Mouse (Mus musculus): ENCODE results near the gene Tmigd3. TPM values are rescaled to one million over a fixed set of nuclear protein-coding genes. Genes with fewer than 3 reads are reported as not detected.

Gene Tmigd3
- total and polyA plus RNA-seq, 3 experiments: 0.27 to 0.36 TPM; not detected in 1

DNA sequence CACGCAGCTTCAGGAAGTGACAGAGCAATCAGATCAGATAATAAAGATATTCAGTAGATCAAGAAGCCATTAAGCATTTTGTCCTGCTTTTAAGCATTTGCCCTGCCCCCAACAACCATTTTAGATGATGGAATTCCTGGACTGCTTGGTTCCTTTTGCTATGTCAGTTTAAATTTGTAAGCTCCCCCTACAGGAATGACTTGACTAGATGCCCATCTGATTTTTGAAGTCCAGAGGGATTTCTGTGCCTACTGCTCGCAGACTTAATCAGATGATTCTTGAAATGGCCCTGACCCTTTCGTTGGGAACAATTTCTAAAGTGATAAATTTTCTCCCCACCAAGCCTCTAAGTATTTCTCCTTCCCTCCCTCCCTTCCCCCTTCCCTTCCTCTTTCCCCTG lies 1.9 kb downstream of the Tmigd3 start:
- H3K9me3 ChIP-seq (replicated peaks; ENCODE audit: insufficient read depth, low read length): no peaks in the 10 kb centered on the region
- H3K4me1 ChIP-seq (ENCODE audit: control insufficient read depth in 1 of 2, insufficient read depth in 2 of 2, low read length in 2 of 2): peaks cover 0 to 13% of the 10 kb centered on the region in 2 experiments; a peak in 2 of 4 replicates
- no peak overlapping the region for H3K9ac ChIP-seq (ENCODE audit: control insufficient read depth, low read depth, low read length, poor library complexity, severe bottlenecking)
- no peak overlapping the region for H3K4me3 ChIP-seq (ENCODE audit: control insufficient read depth in 1 of 2, insufficient read depth in 1 of 2, low read depth in 2 of 2, low read length in 2 of 2)
- H3K27ac ChIP-seq (ENCODE audit: control insufficient read depth, low read depth, low read length): no peak overlapping the region
- DNase-seq (ENCODE audit: low read depth, low spot score): no peak
- no peaks in the 10 kb centered on the region for H3K79me2 ChIP-seq (ENCODE audit: control insufficient read depth, insufficient read depth, low read length, poor library complexity)
- no peaks in the 10 kb centered on the region for H3K36me3 ChIP-seq (ENCODE audit: control insufficient read depth in 1 of 2, insufficient read depth in 2 of 2, low read length in 2 of 2)
- no peak for TF ChIP-seq NRF1 (IDR thresholded peaks at IDR 0.05; ENCODE audit: insufficient read depth, low read depth, low read length, poor library complexity, severe bottlenecking)
- no peak for TF ChIP-seq CHD1 (IDR thresholded peaks at IDR 0.05; ENCODE audit: low read depth, low read length)
- no peak for TF ChIP-seq E2F4 (IDR thresholded peaks at IDR 0.05; ENCODE audit: borderline replicate concordance, low read depth, low read length)
- H3K27me3 ChIP-seq (ENCODE audit: control insufficient read depth in 1 of 2, insufficient read depth in 2 of 2, low read length in 2 of 2): no peaks in the 10 kb centered on the region

- no peak for DNase-seq (ENCODE audit: low read depth, low spot score)
- H3K27ac ChIP-seq (ENCODE audit: control insufficient read depth, low read depth, low read length): no peak overlapping the region
- no peaks in the 10 kb centered on the region for H3K9me3 ChIP-seq (replicated peaks; ENCODE audit: insufficient read depth, low read length)
- no peaks in the 10 kb centered on the region for H3K36me3 ChIP-seq (ENCODE audit: control insufficient read depth in 1 of 2, insufficient read depth in 2 of 2, low read length in 2 of 2)
- H3K9ac ChIP-seq (ENCODE audit: control insufficient read depth, low read depth, low read length, poor library complexity, severe bottlenecking): no peak overlapping the region
- no peaks in the 10 kb centered on the region for H3K27me3 ChIP-seq (ENCODE audit: control insufficient read depth in 1 of 2, insufficient read depth in 2 of 2, low read length in 2 of 2)
- peaks cover 0 to 22% of the 10 kb centered on the region in 2 experiments; a peak in 3 of 4 replicates for H3K4me1 ChIP-seq (ENCODE audit: control insufficient read depth in 1 of 2, insufficient read depth in 2 of 2, low read length in 2 of 2)
- H3K79me2 ChIP-seq (ENCODE audit: control insufficient read depth, insufficient read depth, low read length, poor library complexity): no peaks in the 10 kb centered on the region
- TF ChIP-seq ETS1 (IDR thresholded peaks at IDR 0.05; ENCODE audit: low read depth, low read length): no peak
- no peak for TF ChIP-seq RCOR1 (IDR thresholded peaks at IDR 0.05; ENCODE audit: low read depth, low read length)
- TF ChIP-seq MAZ (IDR thresholded peaks at IDR 0.05; ENCODE audit: low read depth, low read length): no peak
- no peak for TF ChIP-seq TBP (IDR thresholded peaks at IDR 0.05; ENCODE audit: low read depth, low read length)
- TF ChIP-seq MAFK (IDR thresholded peaks at IDR 0.05; ENCODE audit: borderline replicate concordance, low read depth, low read length): no peak
- no peak for TF ChIP-seq MYC (IDR thresholded peaks at IDR 0.05; ENCODE audit: low read depth, low read length)
- TF ChIP-seq CHD1 (IDR thresholded peaks at IDR 0.05; ENCODE audit: low read depth, low read length): no peak
- no peak for TF ChIP-seq ELF1 (IDR thresholded peaks at IDR 0.05; ENCODE audit: low read depth, low read length)
- no peak for TF ChIP-seq TAL1 (IDR thresholded peaks at IDR 0.05; ENCODE audit: low read length)
- TF ChIP-seq ZC3H11A (IDR thresholded peaks at IDR 0.05; ENCODE audit: low read depth, low read length): no peak
- no peak for TF ChIP-seq GATA1 (IDR thresholded peaks at IDR 0.05; ENCODE audit: low read depth, low read length)
- TF ChIP-seq KAT2A (conservative IDR thresholded peaks at IDR 0.05; ENCODE audit: low read depth, low read length): no peak
- no peak for TF ChIP-seq MXI1 (IDR thresholded peaks at IDR 0.05; ENCODE audit: low read depth, low read length)
- no peak for TF ChIP-seq MYB (IDR thresholded peaks at IDR 0.05; ENCODE audit: low read depth, low read length)
- no peak for TF ChIP-seq SMC3 (IDR thresholded peaks at IDR 0.05; ENCODE audit: low read depth, low read length)
- no peak overlapping the region for H3K4me3 ChIP-seq (ENCODE audit: control insufficient read depth in 1 of 2, insufficient read depth in 1 of 2, low read depth in 2 of 2, low read length in 2 of 2)
These were observed 3.0 kb downstream of the Tmigd3 start for GRCm38 (mm10) chr3:105873451-105874445.
